Mouse (Mus musculus): ENCODE data around the gene Foxm1.
"Not testable (repeated sequence)": the region's sequence is repeated elsewhere in the genome, so short reads cannot be mapped to it uniquely, and the experiment has no call there.

Foxm1 gene

GRCm38 (mm10) chr6:128376371-128377085 lies 13.8 kb downstream of the Foxm1 start:
- no peak for DNase-seq

- DNase-seq, result no peak
Observed at GRCm38 (mm10) chr6:128379636-128380035, 16.9 kb downstream of the Foxm1 start.

GRCm38 (mm10) chr6:128380594-128381167 lies 17.9 kb downstream of the Foxm1 start:
- DNase-seq, result not testable (repeated sequence)

GRCm38 (mm10) chr6:128381254-128381653 lies 18.5 kb downstream of the Foxm1 start:
- DNase-seq, result no peak

- no peak for DNase-seq
Observed at GRCm38 (mm10) chr6:128383752-128384151, 21.0 kb downstream of the Foxm1 start.

- DNase-seq, result no peak
Observed at GRCm38 (mm10) chr6:128385026-128385425, 22.3 kb downstream of the Foxm1 start.

GRCm38 (mm10) chr6:128389185-128389584 lies 26.4 kb downstream of the Foxm1 start:
- DNase-seq, result no peak

- DNase-seq, result no peak
Observed at GRCm38 (mm10) chr6:128390683-128391082, 27.9 kb downstream of the Foxm1 start.

GRCm38 (mm10) chr6:128397574-128398261 lies 35.0 kb downstream of the Foxm1 start:
- no peak for DNase-seq

- no peak for DNase-seq
Observed at GRCm38 (mm10) chr6:128398996-128399395, 36.2 kb downstream of the Foxm1 start, which contains the start of gene Nrip2. TSS of gene Nrip2 (plus strand) at chr6:128399296.

GRCm38 (mm10) chr6:128399421-128400185 lies 36.8 kb downstream of the Foxm1 start:
- DNase-seq, result peak; percentile 69

- no peak for DNase-seq
Observed at GRCm38 (mm10) chr6:128404708-128405107, 41.9 kb downstream of the Foxm1 start.

GRCm38 (mm10) chr6:128408544-128409125 lies 45.9 kb downstream of the Foxm1 start:
- no peak for DNase-seq

- DNase-seq, result no peak
Observed at GRCm38 (mm10) chr6:128410305-128410704, 47.5 kb downstream of the Foxm1 start.

GRCm38 (mm10) chr6:128411115-128411514 lies 48.3 kb downstream of the Foxm1 start:
- DNase-seq, result peak; percentile 77

- no peak for DNase-seq
Observed at GRCm38 (mm10) chr6:128416169-128416568, 53.4 kb downstream of the Foxm1 start.

GRCm38 (mm10) chr6:128418076-128418475 lies 55.3 kb downstream of the Foxm1 start:
- no peak for DNase-seq

GRCm38 (mm10) chr6:128421036-128421435 lies 58.3 kb downstream of the Foxm1 start:
- DNase-seq, result no peak

- no peak for DNase-seq
Observed at GRCm38 (mm10) chr6:128421480-128421879, 58.7 kb downstream of the Foxm1 start.

- no peak for DNase-seq
Observed at GRCm38 (mm10) chr6:128423496-128424268, 60.9 kb downstream of the Foxm1 start.

- peak; percentile 97 for DNase-seq
Observed at GRCm38 (mm10) chr6:128424269-128425019, 61.7 kb downstream of the Foxm1 start, which contains the start of gene Itfg2. TSS of gene Itfg2 (minus strand) at chr6:128424931.
